Mouse (Mus musculus) testis, postnatal 10 days (tissue): ENCODE data around the gene Dtd2.

ENCODE experiments used
- DNase-seq: peaks from one replicate; pipeline ENCODE4 v3.0.0; 2021; ENCODE audit warnings: low spot score

Gene Dtd2

GRCm38 (mm10) chr12:51985163-51985748 lies 21.0 kb downstream of the Dtd2 start:
- DNase-seq: no peak

- no peak for DNase-seq
These were observed 22.7 kb downstream of the Dtd2 start for GRCm38 (mm10) chr12:51983625-51984024.

- no peak for DNase-seq
These were observed 29.8 kb downstream of the Dtd2 start for GRCm38 (mm10) chr12:51976531-51976930.

- DNase-seq: no peak
These were observed 31.9 kb downstream of the Dtd2 start for GRCm38 (mm10) chr12:51974381-51974780.

GRCm38 (mm10) chr12:51972269-51973065 lies 33.8 kb downstream of the Dtd2 start:
- DNase-seq: peak; percentile 59

GRCm38 (mm10) chr12:51971070-51971664 lies 35.1 kb downstream of the Dtd2 start, which contains the start of gene Heatr5a:
TSS of gene Heatr5a (minus strand) at chr12:51971321.
- DNase-seq: peak; percentile 93

GRCm38 (mm10) chr12:51970352-51971069 lies 35.8 kb downstream of the Dtd2 start:
- no peak for DNase-seq

GRCm38 (mm10) chr12:51969876-51970275 lies 36.4 kb downstream of the Dtd2 start:
- no peak for DNase-seq

- no peak for DNase-seq
These were observed 37.2 kb downstream of the Dtd2 start for GRCm38 (mm10) chr12:51969092-51969491.

GRCm38 (mm10) chr12:51967915-51968595 lies 38.2 kb downstream of the Dtd2 start:
- DNase-seq: no peak

- no peak for DNase-seq
These were observed 48.7 kb downstream of the Dtd2 start for GRCm38 (mm10) chr12:51957626-51958025.

GRCm38 (mm10) chr12:51952309-51952708 lies 54.0 kb downstream of the Dtd2 start:
- DNase-seq: no peak

GRCm38 (mm10) chr12:51947498-51947945 lies 58.8 kb downstream of the Dtd2 start:
- DNase-seq: no peak

- no peak for DNase-seq
These were observed 61.0 kb downstream of the Dtd2 start for GRCm38 (mm10) chr12:51945331-51945730.

- DNase-seq: no peak
These were observed 66.5 kb downstream of the Dtd2 start for GRCm38 (mm10) chr12:51939848-51940247.
